Mouse (Mus musculus): ENCODE data around the gene Cacna2d1. TPM values are rescaled to one million over a fixed set of nuclear protein-coding genes. Genes with fewer than 3 reads are reported as not detected.
A peak's percentile ranks its signal among the peaks of the same experiment; 100 is the strongest.

Cacna2d1 gene
- polyA plus RNA-seq, 1 experiment from 2014 or later = 44.3 TPM

DNA sequence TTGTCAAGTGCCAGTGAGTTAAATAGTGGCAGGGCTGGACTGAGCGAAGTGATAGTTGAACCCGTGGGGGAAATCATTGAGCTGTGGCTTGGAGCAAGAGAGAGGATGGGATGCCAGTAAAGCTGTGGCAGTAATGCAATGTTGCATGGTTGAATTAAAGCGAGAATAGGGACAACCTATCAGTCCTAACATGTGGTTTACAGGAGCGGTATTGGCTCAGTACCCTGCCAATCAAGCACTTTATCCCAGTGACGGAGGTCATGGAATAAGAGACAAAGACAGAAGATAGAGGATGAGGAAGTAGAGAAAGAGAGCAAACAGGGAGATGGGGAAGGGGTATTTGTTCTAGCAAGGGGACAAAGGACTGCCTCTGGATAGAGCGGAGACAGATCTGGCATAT lies 187.6 kb downstream of the Cacna2d1 start:
- Histone ChIP-seq H3K4me3 (no peak overlapping the region), H3K27me3 (no peaks in the 10 kb centered on the region), H3K9me3 (no peaks in the 10 kb centered on the region), H3K9ac (no peak overlapping the region), H3K4me2 (no peak overlapping the region), H3K27ac (replicated peaks) (no peak overlapping the region; the same call in 1 of the 2 replicates), H3K36me3 (no peaks in the 10 kb centered on the region), H3K4me1 (replicated peaks) (peaks cover 16% of the 10 kb centered on the region; the same call in 1 of the 2 replicates)
- ATAC-seq (ENCODE audit: low read depth) = no peak
- WGBS = 89% methylated on average over 6 of the region's 6 CpGs

DNA sequence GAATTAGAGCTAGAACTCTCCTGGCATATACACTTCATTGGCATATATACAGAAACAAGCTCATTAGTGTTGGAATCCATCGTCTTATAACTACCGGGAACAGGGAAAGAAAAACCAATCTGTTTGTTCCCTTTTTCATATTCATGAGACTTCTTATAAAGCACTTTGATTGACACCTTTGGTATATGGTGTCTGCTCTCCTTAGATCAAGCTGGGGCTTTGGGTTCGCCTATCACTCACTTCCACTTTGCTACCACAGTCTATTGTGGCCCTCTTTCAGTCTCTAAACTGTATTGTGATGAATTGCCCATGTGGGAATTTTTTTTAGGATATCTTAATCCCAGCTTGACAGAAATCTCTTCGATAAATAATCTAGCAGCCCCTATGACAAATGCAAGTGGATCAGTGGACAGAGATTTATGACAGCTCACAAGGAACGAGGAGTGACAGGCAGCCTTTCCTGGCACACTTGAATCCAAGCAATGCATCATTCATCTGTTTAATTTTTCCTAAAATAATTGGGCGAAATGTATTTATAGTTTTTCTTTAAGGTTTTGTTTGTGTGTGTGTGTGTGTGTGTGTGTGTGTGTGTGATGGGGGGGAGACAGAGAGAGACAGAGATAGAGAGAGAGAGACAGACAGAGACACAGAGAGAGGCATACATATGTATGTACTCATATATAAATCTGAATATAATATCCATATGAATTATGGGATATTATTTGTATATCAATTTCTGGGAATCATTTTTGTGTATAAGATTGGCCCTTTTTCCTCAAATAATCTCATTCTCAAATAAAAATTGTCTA lies 200.0 kb downstream of the Cacna2d1 start:
- peaks cover 9% of the 10 kb centered on the region; the same call in 1 of the 2 replicates for H3K4me1 ChIP-seq (replicated peaks)
- no peaks in the 10 kb centered on the region for H3K9me3 ChIP-seq
- no peak overlapping the region for H3K27ac ChIP-seq (replicated peaks)
- H3K9ac ChIP-seq = no peak overlapping the region
- H3K27me3 ChIP-seq = no peaks in the 10 kb centered on the region
- no peak; the same call in 1 of the 2 replicates for ATAC-seq (ENCODE audit: low read depth)
- no peaks in the 10 kb centered on the region for H3K36me3 ChIP-seq
- WGBS = 51% methylated on average over 6 of the region's 6 CpGs
- no peak overlapping the region for H3K4me3 ChIP-seq
- no peak overlapping the region for H3K4me2 ChIP-seq

DNA sequence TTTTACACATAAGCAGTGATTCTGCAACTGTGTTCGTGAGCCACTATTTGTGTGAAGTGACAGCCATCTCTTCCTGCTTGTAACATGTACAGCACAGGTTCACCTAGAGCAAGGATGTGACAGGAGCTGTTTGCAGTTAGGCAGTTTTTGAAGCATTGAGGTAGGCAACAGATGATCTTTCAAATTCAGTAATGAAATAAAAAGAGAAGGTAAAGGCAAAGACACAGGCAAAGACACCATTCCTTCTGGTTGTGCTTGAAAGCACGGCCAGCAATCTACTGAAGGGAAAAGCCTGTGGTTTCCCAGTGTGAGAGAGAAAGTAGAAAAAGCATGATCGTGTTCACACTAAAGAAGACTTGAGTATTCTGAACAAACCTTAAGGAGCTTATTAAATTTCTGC lies 201.5 kb downstream of the Cacna2d1 start:
- ATAC-seq (ENCODE audit: low read depth) = no peak
- Histone ChIP-seq H3K4me2 (no peak overlapping the region), H3K27me3 (no peaks in the 10 kb centered on the region), H3K4me1 (replicated peaks) (peaks cover 9% of the 10 kb centered on the region; the same call in 1 of the 2 replicates), H3K4me3 (no peak overlapping the region), H3K9me3 (no peaks in the 10 kb centered on the region), H3K9ac (no peak overlapping the region), H3K27ac (replicated peaks) (no peak overlapping the region), H3K36me3 (no peaks in the 10 kb centered on the region)
- WGBS = 76% methylated on average over 3 of the region's 3 CpGs

DNA sequence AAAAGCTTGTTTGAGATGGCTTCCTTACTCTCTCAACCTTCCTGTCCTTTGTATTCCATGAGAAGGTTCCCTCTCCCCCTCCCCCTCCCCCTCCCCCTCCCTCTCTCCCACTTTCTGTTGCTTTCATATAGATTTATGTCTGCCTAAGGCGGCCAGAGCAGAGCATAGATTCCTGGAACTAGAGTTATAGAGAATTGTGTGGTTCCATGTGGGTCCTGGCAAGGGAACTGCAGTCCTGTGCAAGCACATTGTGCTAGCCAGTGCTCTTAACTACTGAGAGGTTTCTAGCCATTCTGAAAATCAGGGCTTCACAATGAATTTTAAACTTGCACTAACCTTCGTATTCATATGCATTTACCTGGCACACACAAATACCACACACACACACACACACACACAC lies 202.3 kb downstream of the Cacna2d1 start:
- Histone ChIP-seq H3K9me3 (no peaks in the 10 kb centered on the region), H3K27ac (replicated peaks) (no peak overlapping the region), H3K27me3 (no peaks in the 10 kb centered on the region), H3K4me2 (no peak overlapping the region), H3K4me3 (no peak overlapping the region), H3K36me3 (no peaks in the 10 kb centered on the region), H3K9ac (no peak overlapping the region), H3K4me1 (replicated peaks) (peaks cover 9% of the 10 kb centered on the region; the same call in 1 of the 2 replicates)
- 65% methylated on average over 2 of the region's 2 CpGs for whole genome bisulfite sequencing
- ATAC-seq (ENCODE audit: low read depth) = no peak

DNA sequence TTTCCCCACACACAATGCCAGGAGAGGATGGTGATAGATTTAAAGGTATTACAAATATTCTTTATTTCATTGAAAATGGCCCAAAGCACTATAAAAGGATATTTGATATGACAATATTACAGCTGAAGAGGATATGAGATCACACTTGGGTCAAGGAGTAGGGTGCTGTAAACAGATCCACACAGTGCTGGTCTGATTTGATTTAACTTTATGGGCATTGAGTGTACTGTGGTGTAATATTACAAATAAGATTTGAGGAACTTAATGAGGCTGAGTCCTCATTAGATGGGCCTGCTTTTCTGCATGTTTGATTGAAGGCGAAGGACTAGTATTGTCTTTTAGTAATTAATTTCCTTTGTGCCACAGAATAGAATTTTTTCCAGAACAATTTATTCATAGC lies 212.1 kb downstream of the Cacna2d1 start:
- WGBS = 79% methylated on average over 1 of the region's 1 CpGs
- peak; percentile 40; the same call in 1 of the 2 replicates for ATAC-seq (ENCODE audit: low read depth)
- no peak overlapping the region for H3K4me2 ChIP-seq

DNA sequence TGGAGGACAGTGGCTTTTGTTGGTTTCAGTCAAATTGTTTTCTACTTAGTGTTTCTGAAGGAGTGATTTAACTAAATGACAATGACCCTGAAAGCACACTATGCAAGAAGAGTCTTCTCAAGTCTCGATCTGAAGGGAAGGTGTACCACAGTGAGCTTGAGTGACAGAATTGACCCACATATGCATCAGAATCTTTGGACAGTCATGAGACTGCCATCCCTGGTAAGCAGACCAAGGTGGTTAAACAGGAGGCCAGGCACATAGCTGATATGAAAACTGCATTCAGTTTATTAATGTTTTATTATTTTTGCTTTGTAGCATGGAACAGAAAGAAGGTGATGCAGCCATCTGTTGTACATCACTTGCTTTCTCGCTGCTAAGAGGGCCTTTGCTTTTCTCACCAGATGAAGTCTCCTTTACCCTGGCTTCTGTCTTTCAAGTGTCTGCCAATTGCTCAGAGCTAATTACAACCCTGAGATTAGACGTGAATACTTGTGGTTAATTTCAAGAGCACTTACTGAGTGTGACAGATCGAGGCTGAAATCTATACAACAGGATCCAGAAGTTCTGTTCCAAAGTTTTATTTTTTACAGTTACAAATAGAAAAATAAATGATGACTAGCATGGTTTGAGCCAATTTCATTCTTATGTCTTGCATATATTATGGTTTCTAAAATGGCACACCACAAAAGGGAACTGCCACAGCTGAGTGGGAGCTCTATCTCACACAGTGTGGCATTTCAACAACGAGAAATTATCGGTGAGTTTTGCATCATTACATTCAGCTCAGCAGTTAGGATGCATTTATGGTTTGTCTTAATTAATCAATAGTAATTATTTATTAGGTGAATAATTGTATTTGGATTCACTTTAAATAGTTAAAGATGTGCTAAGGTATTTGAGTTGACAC lies 221.1 kb downstream of the Cacna2d1 start:
- ATAC-seq (ENCODE audit: low read depth) = no peak
- no peaks in the 10 kb centered on the region for H3K36me3 ChIP-seq
- H3K9me3 ChIP-seq = no peaks in the 10 kb centered on the region
- 75% methylated on average over 6 of the region's 6 CpGs for WGBS
- H3K9ac ChIP-seq = no peak overlapping the region
- no peak overlapping the region for H3K27ac ChIP-seq (replicated peaks)
- no peak overlapping the region for H3K4me3 ChIP-seq
- no peak overlapping the region for H3K4me2 ChIP-seq
- H3K27me3 ChIP-seq = no peaks in the 10 kb centered on the region
- H3K4me1 ChIP-seq (replicated peaks) = no peaks in the 10 kb centered on the region

More for the DNA sequence above, 212.1 kb downstream of the Cacna2d1 start:
- Histone ChIP-seq H3K4me3 (no peak overlapping the region), H3K36me3 (no peaks in the 10 kb centered on the region), H3K9me3 (no peaks in the 10 kb centered on the region), H3K27ac (replicated peaks) (no peak overlapping the region), H3K9ac (no peak overlapping the region), H3K27me3 (no peaks in the 10 kb centered on the region), H3K4me1 (replicated peaks) (no peaks in the 10 kb centered on the region)

DNA sequence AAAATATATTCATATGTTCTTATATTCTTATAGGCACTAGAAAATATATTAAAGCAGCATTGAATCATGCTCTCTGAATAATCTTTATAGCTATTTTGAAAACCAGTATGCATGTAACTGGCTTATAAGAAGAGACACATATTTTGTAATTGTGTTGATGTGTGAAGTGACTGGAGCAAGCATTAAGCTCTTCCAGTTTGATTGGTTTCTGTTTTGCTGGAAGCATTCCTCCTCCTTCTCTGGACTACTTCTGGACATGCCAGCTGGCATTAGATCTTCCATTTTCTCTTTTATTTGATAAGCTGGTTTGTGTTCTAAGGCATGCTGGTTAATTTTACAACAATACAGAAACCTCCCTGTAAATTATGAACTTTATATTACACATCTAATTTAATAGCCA lies 228.8 kb downstream of the Cacna2d1 start:
- H3K27me3 ChIP-seq = no peaks in the 10 kb centered on the region
- no peaks in the 10 kb centered on the region for H3K36me3 ChIP-seq
- peaks cover 8% of the 10 kb centered on the region for H3K4me1 ChIP-seq (replicated peaks)
- no peak overlapping the region for H3K9ac ChIP-seq
- no peak overlapping the region for H3K4me2 ChIP-seq
- H3K9me3 ChIP-seq = no peaks in the 10 kb centered on the region
- ATAC-seq (ENCODE audit: low read depth) = no peak
- H3K27ac ChIP-seq (replicated peaks) = no peak overlapping the region
- no peak overlapping the region for H3K4me3 ChIP-seq

DNA sequence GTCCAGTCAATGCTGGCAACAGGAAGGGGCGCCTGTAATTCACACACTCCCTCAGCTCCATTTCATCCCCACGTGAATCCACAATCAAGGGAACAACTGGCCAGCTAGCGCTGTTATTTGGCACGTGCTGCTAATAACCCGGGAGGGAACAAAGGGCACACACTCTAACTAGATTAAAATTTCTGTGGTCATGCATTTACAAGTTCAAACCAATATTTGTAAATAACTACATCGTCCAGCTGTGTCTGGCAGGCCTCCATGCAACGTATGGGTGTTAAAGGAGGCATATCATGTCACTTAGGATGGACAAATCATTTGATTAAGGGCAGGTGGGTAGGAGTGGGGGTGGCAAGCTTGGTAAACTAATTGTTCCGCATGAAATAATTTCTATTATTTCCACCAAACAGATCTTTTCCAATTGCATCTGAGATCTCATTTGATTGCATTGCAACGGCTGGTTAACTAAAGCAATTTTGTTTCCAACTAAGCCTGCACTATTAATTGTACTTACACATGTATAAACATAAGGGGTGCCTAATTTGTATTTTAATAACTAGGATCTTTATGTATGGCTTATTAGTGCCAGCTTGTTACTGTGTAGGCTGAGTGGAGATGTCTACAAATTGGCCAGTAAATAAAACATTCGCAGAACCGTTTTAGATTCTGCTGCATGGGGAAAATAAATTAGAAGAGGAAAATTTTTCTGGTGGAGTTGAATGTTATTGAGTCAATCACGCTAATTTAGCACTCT lies 231.8 kb downstream of the Cacna2d1 start:
- Histone ChIP-seq H3K9me3 (no peaks in the 10 kb centered on the region), H3K4me3 (no peak overlapping the region), H3K4me2 (no peak overlapping the region; the same call in 1 of the 2 replicates), H3K27ac (replicated peaks) (peak overlapping the region; percentile 55; the same call in 1 of the 2 replicates), H3K4me1 (replicated peaks) (peaks cover 8% of the 10 kb centered on the region), H3K27me3 (no peaks in the 10 kb centered on the region), H3K9ac (no peak overlapping the region), H3K36me3 (no peaks in the 10 kb centered on the region)
- 39% methylated on average over 12 of the region's 12 CpGs for WGBS
- ATAC-seq (ENCODE audit: low read depth) = peak; percentile 92

DNA sequence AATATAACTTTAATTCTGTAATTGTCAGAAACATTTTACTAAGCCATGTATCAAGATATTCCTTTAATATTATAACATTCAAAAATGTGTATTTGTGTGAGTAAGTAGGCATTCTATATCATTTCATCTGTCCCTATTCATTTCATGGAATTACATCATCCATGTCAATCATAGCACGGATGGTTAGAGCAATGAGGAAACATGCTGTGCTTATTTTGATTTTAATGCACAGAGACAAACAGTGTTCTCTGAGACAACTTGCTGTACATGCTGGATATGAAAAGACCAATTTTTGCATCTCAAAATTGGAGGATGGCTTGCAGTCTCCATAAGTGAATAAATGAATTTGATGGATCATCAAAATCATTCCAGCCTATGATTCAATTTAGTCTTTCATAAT lies 232.4 kb downstream of the Cacna2d1 start:
- Histone ChIP-seq H3K4me2 (no peak overlapping the region), H3K4me3 (no peak overlapping the region), H3K27me3 (no peaks in the 10 kb centered on the region), H3K9ac (no peak overlapping the region), H3K9me3 (no peaks in the 10 kb centered on the region), H3K4me1 (replicated peaks) (peaks cover 8% of the 10 kb centered on the region), H3K27ac (replicated peaks) (no peak overlapping the region), H3K36me3 (no peaks in the 10 kb centered on the region)
- WGBS = 56% methylated on average over 1 of the region's 1 CpGs
- peak; percentile 59; the same call in 1 of the 2 replicates for ATAC-seq (ENCODE audit: low read depth)

DNA sequence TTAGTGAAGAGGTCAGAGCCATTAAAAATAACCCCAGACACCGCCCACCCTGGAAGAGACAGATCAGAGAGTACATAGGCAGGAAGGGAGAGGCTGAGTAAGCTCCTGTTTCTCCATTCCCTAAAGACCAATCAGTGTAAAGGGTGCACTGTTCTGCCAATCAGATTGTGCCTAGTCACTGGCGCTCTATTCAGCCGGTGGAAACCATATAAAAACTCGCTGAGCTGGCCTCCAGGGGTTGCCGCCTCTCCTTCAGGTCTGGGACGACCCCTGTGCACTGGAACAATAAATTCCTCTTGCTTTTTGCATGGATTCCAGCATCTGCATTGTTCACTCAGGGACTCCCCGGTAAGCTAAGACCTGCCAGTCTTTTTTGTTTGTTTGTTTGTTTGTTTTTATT lies 246.6 kb downstream of the Cacna2d1 start:
- no peaks in the 10 kb centered on the region for H3K36me3 ChIP-seq
- no peak overlapping the region for H3K27ac ChIP-seq (replicated peaks)
- peaks cover 3% of the 10 kb centered on the region; the same call in 1 of the 2 replicates for H3K4me1 ChIP-seq (replicated peaks)
- H3K27me3 ChIP-seq = no peaks in the 10 kb centered on the region
- no peak overlapping the region for H3K4me2 ChIP-seq
- H3K9me3 ChIP-seq = no peaks in the 10 kb centered on the region
- ATAC-seq (ENCODE audit: low read depth) = no peak; the same call in 1 of the 2 replicates
- no peak overlapping the region for H3K9ac ChIP-seq
- no peak overlapping the region for H3K4me3 ChIP-seq
- 74% methylated on average over 7 of the region's 7 CpGs for WGBS

DNA sequence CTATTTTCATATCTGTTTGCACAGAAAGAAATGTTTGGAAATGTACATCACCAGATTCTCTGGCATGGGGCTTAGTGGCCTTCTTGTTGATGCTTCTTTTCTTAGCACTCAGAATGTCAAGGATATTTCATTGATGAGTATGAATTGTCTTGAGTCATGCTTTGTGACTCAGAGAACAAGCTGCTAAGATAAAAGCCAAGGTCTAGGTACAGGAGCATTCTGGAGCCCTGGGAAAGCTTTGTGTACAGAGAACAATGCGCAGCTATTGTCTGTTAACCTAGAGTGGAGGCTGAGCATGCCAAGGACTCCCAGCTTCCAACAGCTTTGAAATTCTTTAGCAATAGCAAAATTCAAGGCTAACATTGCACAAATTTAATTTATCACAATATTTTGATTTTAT lies 249.6 kb downstream of the Cacna2d1 start:
- peaks cover 3% of the 10 kb centered on the region; the same call in 1 of the 2 replicates for H3K4me1 ChIP-seq (replicated peaks)
- no peak overlapping the region for H3K27ac ChIP-seq (replicated peaks)
- H3K4me2 ChIP-seq = no peak overlapping the region
- WGBS = 93% methylated on average over 1 of the region's 1 CpGs
- ATAC-seq (ENCODE audit: low read depth) = no peak
- H3K36me3 ChIP-seq = no peaks in the 10 kb centered on the region
- H3K9me3 ChIP-seq = no peaks in the 10 kb centered on the region
- no peak overlapping the region for H3K4me3 ChIP-seq
- no peak overlapping the region for H3K9ac ChIP-seq
- no peaks in the 10 kb centered on the region for H3K27me3 ChIP-seq

Measured in neural tube, embryonic 13.5 days (tissue).